ENCODE assay signal across 10 mouse cellular contexts in genomic region chr11:11872140-11872795, GRCm38 (mm10). TPM values are rescaled to one million over a fixed set of nuclear protein-coding genes. Genes with fewer than 3 reads are reported as not detected.
A peak's percentile ranks its signal among the peaks of the same experiment; 100 is the strongest.
DNase-seq lines count a peak whose midpoint lies in the region; ATAC-seq and TF ChIP-seq lines count a peak whose summit lies in the region.
"Had no signal": no experiment of that assay in that cellular context is flagged by ENCODE, and none has a peak within 500 bp of the region (broad histone marks: within the 10 kb centered on the region; RNA-seq: fewer than 3 reads in every experiment).

No protein-coding gene starts in this region.

- no peak overlapping the region for H3K9ac ChIP-seq in midbrain, embryonic 14.5 days (replicated peaks; ENCODE audit: low read length)
- no peak overlapping the region for H3K9ac ChIP-seq in heart, postnatal 0 days (replicated peaks; ENCODE audit: low read depth, low read length)
- H3K9ac ChIP-seq in stomach, embryonic 16.5 days (ENCODE audit: low read length), result 0 out of 2 replicates have a peak overlapping the region, but pooled peaks have one; percentile 31

- H3K27me3 ChIP-seq in heart, embryonic 10.5 days (ENCODE audit: insufficient read depth, poor library complexity, severe bottlenecking), result no peaks in the 10 kb centered on the region
- peaks cover 20% of the 10 kb centered on the region for H3K27me3 ChIP-seq in midbrain, embryonic 10.5 days (ENCODE audit: low read depth, poor library complexity, severe bottlenecking)
- H3K27me3 ChIP-seq in midbrain, embryonic 14.5 days (ENCODE audit: control insufficient read depth, insufficient read depth, low read length), result no peaks in the 10 kb centered on the region
- H3K27me3 ChIP-seq in heart, postnatal 0 days (ENCODE audit: control insufficient read depth, insufficient read depth, low read length), result no peaks in the 10 kb centered on the region
- no peaks in the 10 kb centered on the region for H3K27me3 ChIP-seq in stomach, embryonic 16.5 days (ENCODE audit: control insufficient read depth, insufficient read depth, low read length)

- 67% methylated on average over 3 of the region's 3 CpGs for WGBS in heart, embryonic 10.5 days
- WGBS in midbrain, embryonic 10.5 days, result 92% methylated on average over 3 of the region's 3 CpGs
- 69% methylated on average over 3 of the region's 3 CpGs for WGBS in midbrain, embryonic 14.5 days
- 30% methylated on average over 3 of the region's 3 CpGs for WGBS in heart, postnatal 0 days
- 53% methylated on average over 3 of the region's 3 CpGs for WGBS in stomach, embryonic 16.5 days

- no peak overlapping the region for H3K4me2 ChIP-seq in midbrain, embryonic 14.5 days (ENCODE audit: low read length)
- H3K4me2 ChIP-seq in heart, postnatal 0 days (ENCODE audit: low read depth, low read length), result no peak overlapping the region
- H3K4me2 ChIP-seq in stomach, embryonic 16.5 days (ENCODE audit: low read depth, low read length), result no peak overlapping the region

- TF ChIP-seq EP300 in heart, postnatal 0 days (IDR thresholded peaks at IDR 0.05; ENCODE audit: low read depth), result no peak

- H3K36me3 ChIP-seq in heart, embryonic 10.5 days, result no peaks in the 10 kb centered on the region; the same call in 1 of the 2 replicates
- no peaks in the 10 kb centered on the region for H3K36me3 ChIP-seq in midbrain, embryonic 10.5 days
- no peaks in the 10 kb centered on the region for H3K36me3 ChIP-seq in midbrain, embryonic 14.5 days (ENCODE audit: control insufficient read depth, insufficient read depth, low read length)
- H3K36me3 ChIP-seq in heart, postnatal 0 days (replicated peaks; ENCODE audit: control insufficient read depth, insufficient read depth, low read length), result no peaks in the 10 kb centered on the region
- no peaks in the 10 kb centered on the region for H3K36me3 ChIP-seq in stomach, embryonic 16.5 days (ENCODE audit: control insufficient read depth, insufficient read depth, low read length)

- peak overlapping the region; percentile 90 for H3K27ac ChIP-seq in heart, embryonic 10.5 days
- H3K27ac ChIP-seq in midbrain, embryonic 10.5 days (replicated peaks), result peak overlapping the region; percentile 83
- H3K27ac ChIP-seq in midbrain, embryonic 14.5 days (replicated peaks; ENCODE audit: low read depth, low read length), result no peak overlapping the region
- peak overlapping the region; percentile 78 for H3K27ac ChIP-seq in heart, postnatal 0 days (ENCODE audit: low read depth)
- peak overlapping the region; percentile 88 for H3K27ac ChIP-seq in stomach, embryonic 16.5 days (ENCODE audit: low read length)

- H3K4me1 ChIP-seq in heart, embryonic 10.5 days, result peaks cover 67% of the 10 kb centered on the region
- H3K4me1 ChIP-seq in midbrain, embryonic 10.5 days, result peaks cover 59% of the 10 kb centered on the region
- peaks cover 15% of the 10 kb centered on the region; the same call in 1 of the 2 replicates for H3K4me1 ChIP-seq in midbrain, embryonic 14.5 days (ENCODE audit: control insufficient read depth, insufficient read depth, low read length)
- peaks cover 53% of the 10 kb centered on the region for H3K4me1 ChIP-seq in heart, postnatal 0 days (ENCODE audit: control insufficient read depth, insufficient read depth)
- peaks cover 31% of the 10 kb centered on the region for H3K4me1 ChIP-seq in stomach, embryonic 16.5 days (ENCODE audit: control insufficient read depth, insufficient read depth, low read length)

- no peak for ATAC-seq in midbrain, embryonic 14.5 days (ENCODE audit: low FRiP score, low TSS enrichment)
- no peak for ATAC-seq in heart, postnatal 0 days (ENCODE audit: insufficient read depth, low read depth)
- ATAC-seq in stomach, embryonic 16.5 days (ENCODE audit: insufficient read depth, low FRiP score), result no peak

- TF ChIP-seq CTCF in heart, postnatal 0 days (IDR thresholded peaks at IDR 0.05; ENCODE audit: low read depth), result no peak

- H3K9me3 ChIP-seq in heart, embryonic 10.5 days, result no peaks in the 10 kb centered on the region
- no peaks in the 10 kb centered on the region for H3K9me3 ChIP-seq in midbrain, embryonic 10.5 days (replicated peaks)
- no peaks in the 10 kb centered on the region for H3K9me3 ChIP-seq in midbrain, embryonic 14.5 days (ENCODE audit: control insufficient read depth, low read length)
- H3K9me3 ChIP-seq in heart, postnatal 0 days (replicated peaks; ENCODE audit: control insufficient read depth, low read length), result no peaks in the 10 kb centered on the region
- no peaks in the 10 kb centered on the region for H3K9me3 ChIP-seq in stomach, embryonic 16.5 days (replicated peaks; ENCODE audit: control insufficient read depth, low read length)

- DNase-seq in heart, embryonic 10.5 days (ENCODE audit: low spot score), result no peak
- DNase-seq in heart, postnatal 4 days, result no peak
- DNase-seq in midbrain, embryonic 10.5 days (ENCODE audit: low spot score), result no peak
- no peak for DNase-seq in midbrain, embryonic 14.5 days
- no peak for DNase-seq in heart, postnatal 0 days (ENCODE audit: low spot score)
- DNase-seq in frontal cortex, adult 2 months (ENCODE audit: extremely low spot score in 1 of 2, low spot score in 1 of 2), result no peak
- no peak for DNase-seq in right cerebral cortex, postnatal 14 days
- DNase-seq: cerebellum, adult 8-10 months; kidney, adult 2 months had no signal

- H3K4me3 ChIP-seq in heart, embryonic 10.5 days, result no peak overlapping the region
- no peak overlapping the region for H3K4me3 ChIP-seq in midbrain, embryonic 10.5 days
- no peak overlapping the region for H3K4me3 ChIP-seq in midbrain, embryonic 14.5 days (replicated peaks; ENCODE audit: low read depth, low read length)
- no peak overlapping the region for H3K4me3 ChIP-seq in heart, postnatal 0 days (ENCODE audit: low read depth, low read length)
- H3K4me3 ChIP-seq in stomach, embryonic 16.5 days (replicated peaks; ENCODE audit: low read length), result no peak overlapping the region

RNA-seq across cellular contexts. Expression of gene Ddc, which starts 25.7 kb away (rescaled TPM):
- polyA plus RNA-seq in heart, embryonic 10.5 days (2016; fragmentation: Nextera tagmentation; extraction: Ambion mirVana), result 34.5 and 42.8 TPM in 2 replicates
- 10 to 100 TPM; 44.6 to 51.4 TPM for total RNA-seq in heart, postnatal 4 days (2021)
- 13.6 and 15.8 TPM in 2 replicates for polyA plus RNA-seq in midbrain, embryonic 10.5 days (2016; fragmentation: Nextera tagmentation; extraction: Ambion mirVana)
- polyA plus RNA-seq in midbrain, embryonic 14.5 days (2014; fragmentation: Nextera tagmentation; extraction: Ambion mirVana), result 24.0 and 25.3 TPM in 2 replicates
- total RNA-seq in heart, postnatal 0 days (2014; rRNA removed; ENCODE audit: low replicate concordance), result 248 and 309 TPM in 2 replicates
- 129 and 140 TPM in 2 replicates for polyA plus RNA-seq in heart, postnatal 0 days (2015; fragmentation: Nextera tagmentation; extraction: Ambion mirVana)
- 48.7 and 49.1 TPM in 2 replicates for polyA plus RNA-seq in stomach, embryonic 16.5 days (2015; fragmentation: Nextera tagmentation; extraction: Ambion mirVana)
- 8.3 and 9.4 TPM in 2 replicates for polyA plus RNA-seq in frontal cortex, adult 2 months (2012; rRNA removed)
